Mouse (Mus musculus) megakaryocyte, embryonic 14.5 days (primary cell): ENCODE data around the gene Sf3b5.

Experiments
- FLI1 ChIP-seq: IDR thresholded peaks from 2 replicates; pipeline ENCODE4 v1.6.1; 2012; ENCODE audit warnings: low read length, inconsistent platforms, mixed read lengths
- GATA1 ChIP-seq: IDR thresholded peaks from 3 replicates; pipeline ENCODE4 v1.6.1; 2012; ENCODE audit warnings: mixed read lengths, low read length, inconsistent platforms, borderline replicate concordance

DNA sequence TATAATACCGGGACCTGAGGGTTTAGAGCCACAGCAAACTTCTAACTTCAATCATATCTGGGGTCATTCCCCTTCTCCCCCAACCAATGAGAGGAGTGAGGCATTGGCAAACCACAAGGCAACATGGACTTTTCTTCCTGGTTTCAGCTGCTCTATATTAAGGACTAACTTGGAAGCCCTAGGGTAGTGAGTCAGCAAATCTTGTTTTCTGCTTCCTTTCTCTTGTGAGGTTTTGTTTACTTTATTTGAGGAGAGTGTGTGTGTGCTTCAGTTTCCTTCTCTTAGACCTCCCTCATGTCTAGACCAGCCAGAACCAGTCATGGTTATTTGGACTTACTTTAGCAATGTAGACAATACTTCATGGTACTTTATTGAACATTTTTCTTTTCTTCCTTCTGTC lies 23.1 kb downstream of the Sf3b5 start:
- TF ChIP-seq GATA1 = no peak
- TF ChIP-seq FLI1 = no peak
